Mouse (Mus musculus) monocyte, adult 5-6 weeks (primary cell): ENCODE measurements around the gene Dnaaf1. TPM values are rescaled to one million over a fixed set of nuclear protein-coding genes. Genes with fewer than 3 reads are reported as not detected.

ENCODE experiments used
- ATAC-seq: fragments of 153-309, 156-312 bp; replicated peaks from 2 replicates; pipeline ENCODE4 v1.8.0; 2017; ENCODE audit warnings: mild to moderate bottlenecking; ENCODE audit not compliant: low TSS enrichment, insufficient number of reproducible peaks, severe bottlenecking, poor library complexity, low FRiP score
- total RNA-seq: library from RNA; stranded (forward); fragments of 200-1000, 200-491, 200-594 nt; gene quantifications from 3 replicates; pipeline ENCODE4 v1.2.3, GENCODE M21; 2017

The Dnaaf1 gene
- total RNA-seq, 1 experiment from 2014 or later, result not detected

DNA sequence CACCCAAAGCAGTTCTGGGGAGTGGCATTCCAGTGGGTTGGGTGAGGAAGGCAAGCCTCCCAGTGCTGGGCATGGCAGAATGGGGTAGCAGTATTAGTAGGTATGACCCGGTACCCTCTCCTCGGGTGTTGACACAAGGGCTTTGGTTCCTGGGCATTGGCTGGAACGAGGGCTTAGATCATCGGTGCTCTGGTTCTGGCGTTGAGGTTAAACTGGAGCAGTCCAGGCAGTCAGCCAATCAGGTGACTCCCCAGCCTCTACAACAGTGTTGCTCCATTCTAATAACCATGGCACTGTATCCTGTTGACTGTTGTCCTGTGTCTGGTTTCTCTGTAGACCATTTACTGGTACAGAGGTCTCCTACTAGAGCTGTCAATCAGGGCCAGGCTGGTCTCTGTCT is 42.6 kb downstream of the Dnaaf1 start:
- no peak for ATAC-seq

DNA sequence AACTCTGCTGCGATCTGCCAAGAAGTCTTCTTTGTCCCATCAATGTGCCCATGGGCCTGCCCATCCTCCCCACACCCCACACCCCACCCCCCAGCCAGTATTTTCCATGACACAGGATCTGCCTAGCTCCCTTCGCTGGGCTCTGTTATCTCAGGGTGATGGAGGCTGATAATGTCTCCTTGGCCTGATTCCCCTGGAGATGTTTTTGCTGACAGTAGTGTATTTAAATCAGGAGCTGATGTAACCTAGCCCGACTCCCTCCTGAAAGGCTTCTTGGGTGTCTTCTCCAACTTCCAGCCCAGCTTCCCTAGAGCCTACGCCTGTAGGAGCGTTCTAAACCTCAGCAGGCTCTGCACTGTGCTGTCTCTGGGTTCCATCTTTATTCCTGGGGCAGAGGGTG is 43.9 kb downstream of the Dnaaf1 start:
- no peak for ATAC-seq

DNA sequence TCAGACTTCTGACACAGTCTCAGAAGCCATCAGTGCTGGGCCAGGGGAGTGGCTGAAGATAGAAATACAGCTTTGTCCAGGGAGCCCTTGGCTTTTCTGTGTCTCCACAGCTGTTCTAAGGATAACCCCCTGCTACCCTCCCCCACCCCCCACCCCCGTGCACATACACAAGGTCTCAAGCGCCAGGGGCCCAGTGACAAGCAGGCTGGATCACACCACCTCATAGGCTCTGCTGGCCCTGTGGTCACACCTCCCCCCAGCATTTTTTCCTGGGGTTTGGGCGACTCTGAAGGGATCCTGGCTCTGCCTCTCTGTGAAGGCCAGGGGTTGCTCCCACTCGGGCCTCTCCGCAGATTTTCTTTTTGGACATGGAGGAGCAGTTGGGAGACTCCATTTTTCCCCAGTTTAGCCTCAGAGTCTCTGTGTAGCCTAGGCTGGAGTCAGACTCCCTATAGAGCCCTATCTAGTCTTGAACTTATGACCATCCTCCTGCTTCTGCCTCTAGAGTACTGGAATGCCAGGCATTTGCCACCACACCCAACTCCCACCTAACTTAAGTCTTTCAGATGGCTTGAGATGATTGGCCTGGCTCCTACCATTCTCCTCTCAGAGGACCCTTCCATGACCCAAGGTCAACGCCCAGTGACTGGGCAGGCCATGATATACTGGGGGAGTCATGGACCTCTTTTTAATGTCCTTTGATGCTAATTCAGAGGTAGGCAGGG is 45.2 kb downstream of the Dnaaf1 start:
- no peak for ATAC-seq

DNA sequence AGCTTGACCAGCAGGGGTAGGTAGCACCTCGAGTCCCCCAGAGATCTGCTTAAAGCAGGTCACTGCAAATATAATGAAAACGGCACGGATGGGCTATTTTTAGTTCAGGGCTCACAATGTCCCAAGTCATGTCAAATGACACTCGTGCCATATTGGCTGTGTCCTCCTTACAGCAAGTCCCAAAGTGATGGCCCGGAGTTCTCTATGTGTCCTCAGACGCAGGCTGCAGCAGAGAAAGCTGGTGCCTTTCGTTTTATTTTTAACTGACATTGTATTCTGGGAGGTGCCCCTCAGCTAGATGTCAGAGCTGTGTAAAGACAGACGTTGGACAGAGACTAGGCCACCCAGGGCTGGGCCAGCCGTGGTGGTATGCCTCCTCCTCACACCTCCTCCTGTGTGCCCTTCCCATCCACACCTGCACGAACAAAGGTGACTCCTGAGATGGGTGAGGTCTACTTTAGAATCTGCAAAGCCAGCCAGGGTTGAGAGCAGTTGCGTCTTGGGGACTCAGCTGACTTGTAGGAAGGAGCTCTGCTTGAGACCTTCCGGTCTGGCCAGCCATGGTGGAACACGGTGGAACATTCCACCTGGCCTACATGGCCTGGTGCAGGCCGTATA is 45.9 kb downstream of the Dnaaf1 start:
- no peak for ATAC-seq

DNA sequence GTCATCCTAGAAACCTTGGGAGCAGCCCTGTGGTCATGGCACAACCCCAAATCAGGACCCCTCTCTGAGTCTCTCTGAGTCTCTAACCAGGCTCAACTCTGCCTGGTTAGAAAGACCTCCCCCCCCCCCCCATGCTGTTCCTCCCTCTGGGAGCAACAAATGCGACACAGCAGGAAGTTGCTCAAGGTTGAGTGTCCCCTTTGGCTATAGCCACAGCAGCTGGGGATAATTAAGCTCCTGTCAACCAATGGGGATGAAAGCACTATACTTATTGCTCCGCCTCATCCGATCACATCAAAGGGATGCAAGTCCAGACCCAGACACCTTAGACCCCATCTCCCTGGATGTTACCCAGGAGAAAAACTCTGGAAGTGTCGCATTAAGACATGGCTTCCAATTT is 47.5 kb downstream of the Dnaaf1 start:
- ATAC-seq, result no peak

DNA sequence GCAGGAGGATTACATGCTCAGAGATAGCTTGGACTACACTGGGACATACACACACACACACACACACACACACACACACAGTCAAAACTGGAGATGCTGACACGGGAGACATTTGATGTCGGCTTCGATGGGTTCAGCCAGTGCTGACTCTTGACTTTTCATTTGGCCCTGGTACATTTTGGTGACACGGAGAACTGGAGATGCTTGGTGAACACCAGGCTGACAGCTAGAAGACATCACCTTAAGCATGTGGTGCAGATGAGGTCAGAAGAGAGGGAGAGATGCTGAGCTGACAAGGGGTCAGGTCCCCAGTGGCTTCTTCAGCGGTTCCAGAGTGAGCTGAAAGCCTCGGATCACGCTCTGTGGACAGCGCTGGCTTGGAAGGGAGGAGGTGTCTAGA is 48.0 kb downstream of the Dnaaf1 start:
- no peak for ATAC-seq

DNA sequence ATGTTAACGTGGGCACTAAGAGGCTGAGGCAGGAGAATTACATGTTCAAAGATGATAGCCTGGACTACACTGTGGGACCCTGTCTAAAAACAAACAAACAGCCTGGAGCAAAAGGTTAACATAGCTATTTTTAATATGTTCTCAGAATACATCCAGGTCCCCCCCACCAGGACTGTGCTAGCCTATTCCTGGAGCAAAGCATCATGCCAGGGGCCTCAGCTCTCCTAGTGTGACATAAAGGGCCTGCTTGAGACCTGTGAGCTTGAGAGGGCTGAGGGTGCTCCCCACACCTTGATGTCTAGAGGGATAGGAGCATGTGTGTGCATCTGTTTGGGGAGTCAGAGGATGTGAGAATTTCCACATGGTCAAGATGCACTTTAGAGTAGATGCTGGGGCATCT is 48.7 kb downstream of the Dnaaf1 start:
- no peak for ATAC-seq

DNA sequence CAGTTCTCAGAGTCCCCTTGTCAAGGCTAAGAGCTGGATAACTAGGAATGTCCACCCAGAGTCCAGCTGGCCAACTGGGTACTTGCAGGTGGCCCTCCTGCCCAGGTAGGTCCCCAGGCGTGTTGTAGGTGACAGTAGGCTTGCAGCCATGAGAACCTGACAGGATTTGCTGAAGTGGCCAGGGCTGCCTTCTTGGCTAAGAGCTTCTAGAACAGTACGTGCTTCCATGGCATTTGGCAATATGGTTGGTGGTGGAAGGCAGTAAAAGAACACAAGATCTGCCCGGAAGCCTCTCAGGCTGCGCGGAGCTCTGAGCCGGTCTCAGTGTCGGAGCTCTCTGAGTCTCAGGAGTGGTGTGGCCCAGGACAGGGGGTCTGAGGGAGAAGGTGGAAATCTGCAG is 49.9 kb downstream of the Dnaaf1 start:
- no peak for ATAC-seq

DNA sequence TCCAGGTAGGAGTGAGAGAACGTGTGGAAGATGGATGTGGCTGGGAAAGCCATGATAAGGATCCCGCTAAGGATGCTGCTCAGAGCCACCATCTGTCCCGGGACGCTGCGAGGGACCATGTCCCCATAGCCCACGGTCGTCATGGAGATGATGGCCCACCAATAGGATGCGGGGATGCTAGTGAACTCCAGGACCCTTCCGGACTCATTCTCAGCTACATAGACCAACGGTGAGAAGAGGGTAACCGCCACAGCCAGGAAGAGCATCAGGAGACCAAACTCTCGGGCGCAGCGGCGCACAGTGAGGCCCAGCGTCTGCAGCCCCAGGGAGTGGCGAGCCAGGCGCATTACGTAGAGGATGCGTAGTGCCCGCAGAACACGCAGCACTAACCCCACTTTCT is 50.8 kb downstream of the Dnaaf1 start:
- ATAC-seq, result no peak

DNA sequence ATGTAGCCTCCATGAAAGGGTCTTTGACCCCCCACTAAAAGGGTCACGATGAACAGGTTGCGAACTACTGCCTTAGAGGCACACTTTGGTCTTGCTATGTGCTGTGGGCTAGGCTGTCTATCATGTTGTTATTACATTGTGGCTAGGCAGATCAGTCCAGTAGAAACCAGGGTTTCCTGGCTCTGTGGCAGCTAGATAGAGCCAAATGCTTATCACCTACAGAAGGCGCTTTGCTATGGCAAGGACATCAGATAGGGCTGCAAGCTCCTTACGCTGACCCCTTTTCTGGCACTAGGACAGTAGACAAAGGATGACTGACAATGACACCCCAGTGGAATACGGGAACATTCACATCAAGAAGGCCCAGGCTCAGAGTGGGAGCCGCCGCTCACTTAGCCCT is 52.2 kb downstream of the Dnaaf1 start:
- ATAC-seq, result no peak

DNA sequence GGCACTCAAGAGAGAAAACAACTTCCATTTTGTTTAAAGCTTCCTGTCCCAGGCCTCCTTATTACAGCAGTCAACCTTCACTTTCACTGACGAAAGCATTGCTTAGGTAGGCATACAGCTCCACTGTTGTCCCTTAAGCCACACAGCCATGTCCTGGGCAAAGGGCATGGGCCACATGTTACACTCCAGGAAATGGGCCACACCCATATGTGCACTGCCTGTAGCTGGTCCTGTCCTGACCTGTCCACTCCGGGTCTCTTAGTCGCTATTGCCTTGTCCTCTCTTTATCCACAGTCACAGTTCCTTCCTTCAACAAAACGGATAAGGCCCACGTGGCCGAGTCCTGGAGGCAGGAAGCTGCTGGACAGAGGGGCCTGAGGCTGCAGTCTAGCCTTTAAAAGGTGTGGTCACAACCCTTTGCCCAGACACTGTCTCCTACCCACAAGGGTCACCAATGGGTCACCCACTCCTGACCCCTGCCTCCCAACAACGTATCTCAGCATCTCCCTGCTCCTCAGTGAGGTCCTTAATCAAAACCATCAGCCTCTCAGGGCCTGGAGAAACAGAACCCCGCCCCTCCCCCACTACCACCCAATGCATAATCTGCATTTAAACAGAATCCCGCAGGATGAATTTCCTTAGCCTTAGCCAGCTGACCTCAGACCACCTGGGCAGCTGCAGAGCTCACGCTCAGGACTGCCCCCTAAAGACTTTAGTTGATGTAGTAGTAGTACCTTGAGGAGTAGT is 52.8 kb downstream of the Dnaaf1 start:
- no peak for ATAC-seq

DNA sequence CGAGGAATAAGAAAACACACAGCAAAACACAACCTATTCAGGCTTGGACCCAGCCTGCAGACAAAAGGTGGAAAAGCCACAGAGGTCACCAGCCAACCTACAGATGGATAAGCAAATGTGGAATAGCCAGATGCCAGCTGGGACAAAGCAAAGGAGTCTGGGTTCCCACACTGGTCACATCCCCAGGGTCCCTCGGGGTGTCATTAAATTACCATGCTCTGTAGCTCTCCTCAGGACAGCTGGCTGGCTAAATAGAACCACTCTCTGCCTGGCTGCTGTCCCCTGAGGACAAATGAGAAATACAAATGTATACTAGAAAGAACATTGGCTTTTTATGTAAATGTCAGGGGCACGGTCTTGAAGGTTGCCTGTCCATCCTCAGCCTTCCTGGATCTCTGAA is 55.8 kb downstream of the Dnaaf1 start:
- no peak for ATAC-seq

DNA sequence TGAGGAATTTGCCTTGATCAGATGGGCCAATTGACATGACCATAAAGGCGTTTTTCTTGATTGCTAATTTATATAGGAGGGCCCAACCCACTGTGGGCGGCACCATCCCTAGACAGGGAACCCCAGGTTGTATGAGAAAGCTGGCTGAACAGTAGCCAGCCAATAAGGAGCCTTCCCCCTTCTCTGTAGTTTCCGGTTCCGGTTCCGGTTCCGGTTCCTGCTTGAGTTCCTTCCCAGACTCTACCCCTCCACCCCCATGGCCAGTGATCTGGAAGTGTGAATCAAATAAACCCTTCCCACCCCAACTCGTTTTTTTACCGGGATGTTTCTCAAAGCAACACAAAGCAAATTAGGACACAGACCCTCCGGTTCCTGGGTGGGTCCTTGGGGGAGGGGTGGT is 57.2 kb downstream of the Dnaaf1 start:
- no peak for ATAC-seq

DNA sequence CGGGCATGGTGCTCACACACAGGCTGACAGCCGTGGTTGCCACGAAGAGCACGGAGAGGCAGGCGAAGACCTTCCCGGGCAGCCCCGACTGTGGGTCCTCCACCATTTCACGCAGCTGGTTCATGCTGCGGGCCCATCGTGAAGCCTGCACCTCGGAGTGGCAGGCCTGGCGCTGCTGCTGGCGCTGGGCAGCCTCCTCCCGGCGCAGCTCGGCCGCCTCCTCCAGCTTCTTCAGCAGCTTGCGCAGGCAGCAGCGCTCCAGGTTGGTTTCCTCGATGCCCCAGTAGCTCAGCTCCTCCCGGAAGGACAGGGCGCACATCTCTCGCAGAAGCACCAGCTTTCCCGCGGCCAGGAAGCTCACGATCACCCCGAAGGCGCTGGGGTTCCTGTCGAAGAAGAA is 57.9 kb downstream of the Dnaaf1 start:
- ATAC-seq, result no peak

DNA sequence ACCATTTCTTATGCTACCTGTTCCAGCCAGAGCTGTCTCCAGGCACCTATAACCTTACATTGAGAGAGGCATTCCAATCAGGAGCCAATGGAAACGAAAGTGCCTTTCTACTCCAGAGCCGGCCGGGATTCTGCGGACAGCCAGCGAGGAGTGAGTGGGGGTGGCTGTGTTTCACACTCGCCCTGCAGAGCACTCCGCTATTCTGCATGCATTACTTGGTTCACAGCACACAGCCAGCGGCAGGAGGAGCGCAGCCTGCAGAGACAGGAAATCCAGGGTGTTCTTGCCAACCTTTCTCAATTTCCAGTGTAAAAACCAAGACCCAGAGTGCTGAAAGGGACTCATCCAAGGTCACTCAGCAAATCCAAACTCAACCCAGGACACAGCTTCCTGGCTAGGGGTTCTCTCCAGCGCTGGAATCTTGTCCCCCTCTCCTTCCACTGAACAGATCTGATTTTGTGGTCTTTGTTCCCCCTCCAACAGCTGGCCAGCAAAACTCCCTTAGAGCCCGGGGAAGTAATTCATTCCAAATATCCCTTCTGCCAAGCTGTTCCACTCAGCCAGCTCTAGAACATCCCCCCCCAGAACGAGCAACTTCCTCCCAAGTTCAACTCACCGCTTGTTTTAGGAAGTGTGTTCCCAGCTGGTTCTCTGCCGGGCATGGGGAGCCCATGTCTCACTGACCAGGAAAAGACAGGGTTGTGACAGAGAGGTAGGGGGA is 59.7 kb downstream of the Dnaaf1 start:
- no peak for ATAC-seq

DNA sequence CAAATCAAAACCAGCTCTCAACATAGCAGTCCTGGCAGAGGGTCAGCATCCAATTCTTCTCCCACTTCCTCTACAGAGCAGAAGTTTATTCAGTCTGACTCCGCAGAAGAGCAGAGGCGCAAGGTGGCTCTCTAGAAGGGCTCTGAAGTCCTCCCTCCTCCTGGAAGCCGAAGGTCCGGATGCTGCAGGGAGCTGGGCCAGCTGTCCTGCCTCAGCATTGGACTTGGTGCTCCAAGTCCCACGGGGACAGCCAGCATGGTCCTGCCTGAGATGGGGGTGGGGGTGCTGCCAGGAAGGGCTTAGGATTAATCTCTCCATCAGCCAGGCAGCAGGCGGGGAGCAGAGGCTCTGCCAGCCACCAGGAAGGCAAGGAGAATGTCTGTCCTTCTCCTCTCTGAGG is 60.3 kb downstream of the Dnaaf1 start, which contains the start of gene Kcng4:
Gene Kcng4, minus strand, starts transcription at position 303 of the 400 bp plus-strand sequence.
- ATAC-seq, result no peak

DNA sequence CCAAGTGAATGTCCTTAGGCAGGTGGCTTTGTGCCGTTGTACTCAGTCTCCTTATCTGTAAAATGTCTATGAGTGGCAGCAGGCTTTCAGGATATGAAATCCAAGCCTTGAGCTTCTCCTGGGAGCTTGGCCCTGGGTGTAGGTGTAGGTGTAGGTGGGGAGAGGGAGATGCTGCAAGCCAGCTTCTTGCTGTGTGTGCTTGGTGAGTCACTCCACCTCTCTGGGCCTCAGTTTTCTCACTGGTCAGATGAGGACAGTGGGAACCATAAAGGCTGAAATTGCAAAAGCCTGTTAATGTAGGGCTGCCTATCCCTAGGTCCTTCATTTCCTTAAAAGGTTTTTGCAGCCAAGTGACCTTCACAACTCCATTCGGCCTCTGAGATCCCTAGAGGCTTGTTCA is 60.9 kb downstream of the Dnaaf1 start:
- ATAC-seq, result no peak

DNA sequence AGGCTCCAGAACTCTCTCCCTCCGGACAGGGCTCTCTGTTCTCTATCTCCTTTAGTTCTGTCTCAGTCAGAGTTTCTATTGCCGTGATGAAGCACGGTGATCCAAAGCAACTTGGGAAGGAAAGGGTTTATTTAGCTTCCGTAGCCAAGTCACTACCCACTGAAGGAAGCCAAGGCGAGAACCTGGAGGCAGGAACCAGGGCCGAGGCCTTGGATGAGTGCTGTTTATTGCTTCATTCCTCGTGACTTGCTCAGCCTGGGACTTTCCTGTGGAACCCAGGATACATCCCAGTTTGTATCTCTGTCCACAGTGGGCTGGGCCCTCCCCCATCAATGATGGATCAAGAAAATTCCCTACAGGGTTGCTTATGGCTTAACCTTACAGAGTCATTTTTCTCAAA is 61.7 kb downstream of the Dnaaf1 start:
- ATAC-seq, result no peak

DNA sequence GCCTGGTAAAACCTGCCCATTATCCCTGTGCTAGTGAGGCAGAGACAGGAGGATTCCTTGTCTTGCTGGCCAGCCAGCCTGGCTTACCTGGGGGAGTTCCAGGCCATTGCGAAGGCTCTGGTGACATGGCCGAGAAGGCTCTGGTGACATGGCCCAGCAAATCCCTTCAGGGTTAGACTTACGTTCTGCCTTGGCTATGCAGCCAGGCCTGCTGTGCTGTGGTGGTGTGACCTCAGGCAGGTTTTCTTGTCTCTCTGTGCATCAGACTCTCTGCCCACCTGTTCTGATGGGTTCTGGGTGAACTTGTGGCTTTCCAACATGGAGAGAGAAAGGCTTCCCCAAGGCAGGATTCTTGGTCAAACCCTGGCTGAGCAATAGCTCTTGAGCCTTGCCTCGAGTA is 62.3 kb downstream of the Dnaaf1 start:
- no peak for ATAC-seq
